Mouse (Mus musculus) erythroblast, embryonic 14.5 days (primary cell): ENCODE measurements around the gene Rab5b. TPM values are rescaled to one million over a fixed set of nuclear protein-coding genes. Genes with fewer than 3 reads are reported as not detected.
A peak's percentile ranks its signal among the peaks of the same experiment; 100 is the strongest.
"Not testable (repeated sequence)": the region's sequence is repeated elsewhere in the genome, so short reads cannot be mapped to it uniquely, and the experiment has no call there.

ENCODE experiments used
- H3K27me3 ChIP-seq: 2 replicates; pipeline ENCODE4 v1.6.1; 2012; ENCODE audit warnings: inconsistent platforms; ENCODE audit not compliant: control insufficient read depth
- H3K36me3 ChIP-seq: 2 replicates; pipeline ENCODE4 v1.6.1; 2012; ENCODE audit warnings: mild to moderate bottlenecking, inconsistent platforms; ENCODE audit not compliant: control insufficient read depth
- H3K4me1 ChIP-seq: 2 replicates; pipeline ENCODE4 v1.6.1; 2012; ENCODE audit warnings: inconsistent platforms; ENCODE audit not compliant: control insufficient read depth
- H3K4me3 ChIP-seq: replicated peaks from 2 replicates; pipeline ENCODE3; 2012; ENCODE audit warnings: moderate library complexity, mild to moderate bottlenecking, inconsistent platforms
- H3K9me3 ChIP-seq: 2 replicates; pipeline ENCODE4 v1.6.1; 2012; ENCODE audit warnings: low read length, inconsistent platforms, mixed read lengths; ENCODE audit not compliant: control insufficient read depth
- GATA1 ChIP-seq: IDR thresholded peaks from 2 replicates; pipeline ENCODE4 v1.6.1; 2012; ENCODE audit warnings: low read length, inconsistent platforms, mixed read lengths
- TAL1 ChIP-seq: IDR thresholded peaks from 3 replicates; pipeline ENCODE4 v1.6.1; 2012; ENCODE audit warnings: low read length, inconsistent platforms, mixed read lengths
- polyA plus RNA-seq: library from polyadenylated mRNA; stranded (reverse); fragments of >175 nt; gene quantifications from 2 replicates; pipeline ENCODE4 v1.2.3, GENCODE M21; 2012

The Rab5b gene
- polyA plus RNA-seq, 1 experiment = 1.1 TPM

GRCm38 (mm10) chr10:128731002-128731433 lies 35.0 kb upstream of the Rab5b start:
- Histone ChIP-seq H3K4me3 (no peak overlapping the region), H3K9me3 (peaks cover 7% of the 10 kb centered on the region; the same call in 1 of the 2 replicates), H3K36me3 (no peaks in the 10 kb centered on the region), H3K27me3 (no peaks in the 10 kb centered on the region), H3K4me1 (peaks cover 3% of the 10 kb centered on the region)
- TF ChIP-seq GATA1 = no peak
- no peak for TF ChIP-seq TAL1

GRCm38 (mm10) chr10:128728059-128728458 lies 32.0 kb upstream of the Rab5b start:
- no peaks in the 10 kb centered on the region for H3K36me3 ChIP-seq
- H3K9me3 ChIP-seq = peaks cover under 1% of the 10 kb centered on the region; the same call in 1 of the 2 replicates
- no peaks in the 10 kb centered on the region for H3K27me3 ChIP-seq
- no peak overlapping the region for H3K4me3 ChIP-seq
- peaks cover 7% of the 10 kb centered on the region for H3K4me1 ChIP-seq
- TF ChIP-seq TAL1 = no peak

DNA sequence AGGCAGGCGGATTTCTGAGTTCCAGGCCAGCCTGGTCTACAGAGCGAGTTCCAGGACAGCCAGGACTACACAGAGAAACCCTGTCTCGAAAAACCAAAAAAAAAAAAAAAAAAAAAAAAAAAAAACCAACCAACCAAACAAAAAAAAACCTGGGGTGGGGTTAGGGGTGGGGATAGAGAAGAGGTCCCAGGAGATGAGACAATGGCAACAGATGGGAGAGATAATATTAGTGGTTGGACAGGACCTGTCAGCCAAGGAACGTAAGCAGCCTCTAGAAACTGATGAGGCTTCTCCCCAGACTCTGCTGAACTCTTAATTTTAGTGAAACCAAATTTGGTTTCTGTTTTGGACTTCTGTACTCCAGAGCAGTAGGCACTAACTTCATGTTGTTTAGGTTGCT lies 29.4 kb upstream of the Rab5b start:
- H3K9me3 ChIP-seq, H3K4me1 ChIP-seq, H3K4me3 ChIP-seq, H3K36me3 ChIP-seq, H3K27me3 ChIP-seq: not testable (repeated sequence)

DNA sequence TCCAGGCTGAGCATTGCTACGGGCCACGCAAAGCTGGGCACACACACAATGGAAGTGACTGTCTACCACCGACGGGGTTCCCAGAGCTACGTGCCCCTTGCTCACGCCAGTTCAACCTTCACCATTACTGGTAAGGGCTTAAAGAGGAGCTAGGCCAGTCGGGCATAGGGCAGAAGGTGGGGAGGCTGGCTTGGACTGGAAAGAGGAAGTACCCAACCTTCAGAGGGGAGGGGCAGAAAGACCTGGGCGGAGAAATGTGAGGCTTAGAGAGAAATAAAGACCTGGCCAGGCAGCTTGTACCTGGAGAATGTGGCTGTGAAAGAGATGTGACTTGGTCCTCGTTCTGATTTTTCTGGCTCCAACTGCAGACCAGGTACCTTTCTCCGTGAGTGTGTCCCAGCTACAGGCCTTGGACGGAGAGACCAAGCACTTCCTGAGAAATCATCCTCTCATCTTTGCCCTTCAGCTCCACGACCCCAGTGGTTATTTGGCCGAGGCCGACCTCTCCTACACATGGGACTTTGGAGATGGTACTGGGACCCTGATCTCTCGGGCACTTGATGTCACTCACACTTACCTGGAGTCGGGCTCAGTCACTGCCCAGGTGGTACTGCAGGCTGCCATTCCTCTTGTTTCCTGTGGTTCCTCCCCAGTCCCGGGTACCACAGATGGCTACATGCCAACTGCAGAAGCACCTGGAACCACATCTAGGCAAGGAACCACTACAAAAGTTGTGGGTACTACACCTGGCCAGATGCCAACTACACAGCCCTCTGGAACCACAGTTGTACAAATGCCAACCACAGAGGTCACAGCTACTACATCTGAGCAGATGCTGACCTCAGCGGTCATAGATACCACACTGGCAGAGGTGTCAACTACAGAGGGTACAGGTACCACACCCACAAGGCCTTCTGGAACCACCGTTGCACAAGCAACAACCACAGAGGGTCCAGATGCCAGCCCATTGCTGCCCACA lies 19.8 kb upstream of the Rab5b start:
- Histone ChIP-seq H3K4me1 (no peaks in the 10 kb centered on the region), H3K4me3 (no peak overlapping the region), H3K9me3 (no peaks in the 10 kb centered on the region), H3K36me3 (no peaks in the 10 kb centered on the region), H3K27me3 (peaks cover 10% of the 10 kb centered on the region)
- TF ChIP-seq TAL1 = no peak
- no peak for TF ChIP-seq GATA1

- H3K4me1 ChIP-seq, H3K36me3 ChIP-seq, H3K27me3 ChIP-seq, H3K9me3 ChIP-seq, H3K4me3 ChIP-seq: not testable (repeated sequence)
Observed at GRCm38 (mm10) chr10:128711318-128711717, 15.3 kb upstream of the Rab5b start.

DNA sequence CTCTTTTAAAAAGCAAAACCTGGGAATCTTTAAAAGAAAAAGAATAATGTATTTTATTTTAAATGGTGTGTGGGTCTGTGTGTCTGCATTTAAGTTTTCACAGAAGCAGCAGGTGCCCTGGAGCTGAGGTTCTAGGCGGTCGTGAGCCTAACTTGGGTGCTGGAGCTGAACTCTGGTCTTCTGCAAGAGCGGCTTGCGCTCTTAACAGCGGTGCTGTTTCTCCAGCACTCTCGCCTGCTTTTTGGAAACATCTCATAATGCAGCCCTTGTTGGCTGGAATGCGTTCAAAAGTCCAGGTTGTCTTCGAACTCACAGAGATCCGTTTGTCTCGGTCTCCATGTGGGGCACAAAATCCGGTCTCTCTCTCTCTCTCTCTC lies 9.2 kb upstream of the Rab5b start:
- peak overlapping the region; percentile 97 for H3K4me3 ChIP-seq
- H3K9me3 ChIP-seq = no peaks in the 10 kb centered on the region
- TF ChIP-seq TAL1 = no peak
- no peak for TF ChIP-seq GATA1
- peaks cover 44% of the 10 kb centered on the region for H3K4me1 ChIP-seq
- peaks cover 34% of the 10 kb centered on the region for H3K36me3 ChIP-seq
- H3K27me3 ChIP-seq = no peaks in the 10 kb centered on the region

DNA sequence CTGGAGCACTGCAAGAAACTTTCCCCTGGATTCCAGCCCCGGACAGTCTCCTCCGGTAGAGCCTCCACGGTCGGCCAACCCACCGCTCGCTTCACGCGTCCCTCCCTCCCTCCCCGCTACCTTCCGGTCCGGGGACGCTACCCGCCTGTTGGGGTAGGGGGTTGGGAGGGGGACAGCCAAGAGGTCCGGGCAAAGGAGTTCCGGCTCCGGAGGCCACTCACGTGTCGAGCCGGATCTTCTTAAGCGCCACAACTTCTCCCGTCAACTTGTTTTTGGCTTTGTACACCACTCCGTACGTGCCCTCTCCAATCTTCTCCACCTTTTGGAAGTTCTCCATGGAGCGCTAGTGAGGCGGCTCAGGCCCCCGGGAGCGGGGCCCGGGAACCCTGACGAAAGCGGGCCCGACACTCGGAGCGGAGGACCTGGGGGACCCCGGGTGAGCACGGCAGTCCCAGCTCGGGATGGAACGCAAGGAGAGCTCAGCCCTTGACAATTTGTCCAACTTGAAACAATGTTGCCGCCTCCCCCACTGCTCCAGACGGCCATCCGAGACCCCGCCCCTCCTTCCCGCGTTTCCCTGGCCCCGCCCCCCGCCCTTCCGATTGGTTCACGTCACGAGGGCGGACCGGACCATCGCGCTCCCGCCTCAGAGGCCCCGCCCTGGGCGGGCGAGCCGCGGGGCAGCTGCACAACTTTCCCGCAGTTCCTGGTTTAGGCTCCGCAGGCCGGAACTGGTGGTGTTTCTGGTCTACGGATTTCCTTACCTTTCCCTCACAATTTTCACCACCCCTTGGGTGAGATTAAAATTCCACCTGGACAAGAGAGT lies 8.6 kb upstream of the Rab5b start, which contains the start of gene Cdk2:
Cdk2 (minus strand) TSS at position 541 of the 826 bp plus-strand sequence.
- Histone ChIP-seq H3K9me3 (no peaks in the 10 kb centered on the region), H3K36me3 (peaks cover 40% of the 10 kb centered on the region), H3K4me3 (peak within 1 kb of the TSS; percentile 97), H3K27me3 (no peaks in the 10 kb centered on the region), H3K4me1 (peaks cover 49% of the 10 kb centered on the region)
- TF ChIP-seq GATA1 (no peak), TAL1 (no peak)

- Histone ChIP-seq H3K4me3 (peak within 1 kb of the TSS; percentile 97), H3K36me3 (peaks cover 48% of the 10 kb centered on the region), H3K9me3 (no peaks in the 10 kb centered on the region), H3K27me3 (no peaks in the 10 kb centered on the region), H3K4me1 (peaks cover 56% of the 10 kb centered on the region)
- TF ChIP-seq TAL1 (no peak), GATA1 (no peak)
Observed at GRCm38 (mm10) chr10:128703895-128704294, 7.8 kb upstream of the Rab5b start, which contains the start of gene Pmel. Gene Pmel, plus strand, starts transcription at chr10:128704195.

GRCm38 (mm10) chr10:128702328-128703007 lies 6.4 kb upstream of the Rab5b start:
- Histone ChIP-seq H3K27me3 (no peaks in the 10 kb centered on the region), H3K9me3 (no peaks in the 10 kb centered on the region), H3K36me3 (peaks cover 60% of the 10 kb centered on the region), H3K4me3 (peak overlapping the region; percentile 39), H3K4me1 (peaks cover 62% of the 10 kb centered on the region)
- TF ChIP-seq TAL1 = no peak
- TF ChIP-seq GATA1 = no peak
